25 mouse cellular contexts compared by ENCODE assay signal in the genomic region with DNA sequence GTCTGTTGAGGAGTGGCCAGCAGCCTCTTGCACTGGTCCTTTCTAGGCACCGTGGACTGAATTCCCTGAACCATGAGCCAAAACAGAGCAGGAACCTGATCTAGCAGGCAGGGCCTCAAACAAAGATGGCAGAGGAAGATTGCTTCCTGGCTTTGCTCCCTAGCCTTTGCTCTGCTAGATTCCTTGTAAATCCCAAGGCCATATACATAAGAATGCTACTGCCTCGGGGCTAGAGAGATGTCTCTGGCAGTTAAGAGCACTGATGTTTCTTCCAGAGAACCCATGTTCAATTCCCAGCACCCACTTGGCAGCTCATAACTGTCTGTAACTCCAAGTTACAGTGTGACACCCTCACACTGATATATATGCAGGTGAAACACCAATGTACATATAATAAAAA.
DNase-seq lines count a peak whose midpoint lies in the region; ATAC-seq and TF ChIP-seq lines count a peak whose summit lies in the region.
"Had no signal": no experiment of that assay in that cellular context is flagged by ENCODE, and none has a peak within 500 bp of the region (broad histone marks: within the 10 kb centered on the region; RNA-seq: fewer than 3 reads in every experiment).

No protein-coding gene starts in this region.

- in situ Hi-C loops in ES-E14 (cut with MboI; ENCODE audit: low sequenced_read_pairs in 2 of 2, unreplicated experiment in 2 of 2): no loop called here

- DNase-seq in ES-CJ7 (ENCODE audit: low read depth, low spot score) (peak; percentile 74), ES-E14 (ENCODE audit: low read depth, low spot score) (peak; percentile 55), R1 (ENCODE audit: low read depth, low spot score) (peak; percentile 78), ZHBTc4 (ENCODE audit: low read depth, low spot score) (peak; percentile 84)
- DNase-seq in layer of hippocampus, adult 9-10 months (ENCODE audit: low spot score): no peak
- DNase-seq in thymus, postnatal 25 days: no peak
- DNase-seq: adrenal gland, adult 2 months; adrenal gland, adult 8-10 months; adrenal gland, postnatal 10 days; adrenal gland, postnatal 14 days; adrenal gland, postnatal 25 days; adrenal gland, postnatal 36 days; B cell, adult 2 months; cerebellum, adult 11 months; cerebellum, adult 11-12 months; cerebellum, adult 18-20 months; cerebellum, adult 2 months; cerebellum, adult 8-10 months; cerebellum, adult 9-10 months had no signal

- no peak overlapping the region for H3K27ac ChIP-seq in ES-E14 (ENCODE audit: insufficient read depth, low read depth, low read length, poor library complexity, severe bottlenecking)

- H3K9me3 ChIP-seq in ES-E14 (ENCODE audit: control insufficient read depth, insufficient read depth, low read depth, low read length): no peaks in the 10 kb centered on the region
- H3K9me3 ChIP-seq: G1E had no signal

- no peaks in the 10 kb centered on the region for H3K36me3 ChIP-seq in ES-E14 (ENCODE audit: control insufficient read depth, insufficient read depth, low read length, poor library complexity, severe bottlenecking)

- H3K4me1 ChIP-seq in ES-E14 (ENCODE audit: control insufficient read depth in 2 of 2, insufficient read depth in 2 of 2, low read length in 2 of 2, poor library complexity in 1 of 2): peaks cover 0 to 6% of the 10 kb centered on the region in 2 experiments; a peak in 2 of 4 replicates

- H3K9ac ChIP-seq in ES-E14 (ENCODE audit: insufficient read depth, low read depth, low read length, poor library complexity, severe bottlenecking): no peak overlapping the region

- ATAC-seq in inflammation-experienced regulatory T-cells, adult 6 months: no peak
- ATAC-seq in frontal cortex, adult (ENCODE audit: low TSS enrichment): no peak
- ATAC-seq: activated CD4-positive, CD25-positive, alpha-beta regulatory T cell, adult 4 months; CD4-positive, CD25-positive, alpha-beta regulatory T cell, adult 4 months; Patski had no signal

- no peak overlapping the region for H3K4me3 ChIP-seq in ES-E14 (ENCODE audit: insufficient read depth in 1 of 2, low read depth in 1 of 2, low read length in 2 of 2, poor library complexity in 1 of 2, severe bottlenecking in 1 of 2)

TF ChIP-seq in ES-E14, 5 proteins besides CTCF, POLR2A, EP300 and RAD21:
- TF ChIP-seq ZNF384 (IDR thresholded peaks at IDR 0.05; ENCODE audit: low read depth, low read length): no peak
- TF ChIP-seq HCFC1 (IDR thresholded peaks at IDR 0.05; ENCODE audit: borderline replicate concordance, insufficient read depth, low read length): no peak
- TF ChIP-seq MAFK (IDR thresholded peaks at IDR 0.05; ENCODE audit: insufficient read depth, low read depth, low read length): no peak
- TF ChIP-seq CHD2 (IDR thresholded peaks at IDR 0.05; ENCODE audit: low read depth, low read length): no peak
- no peak for TF ChIP-seq ZC3H11A (IDR thresholded peaks at IDR 0.05; ENCODE audit: borderline replicate concordance, low read depth, low read length)

Comparison
In these comparisons a context has a peak if more than half of its experiments do, and no peak if none do; other contexts are left out.
1. DNase-seq: peak in ES-CJ7 (single experiment), ES-E14 (single experiment), R1 (single experiment) and ZHBTc4 (single experiment); none in layer of hippocampus, adult 9-10 months (single experiment) and thymus, postnatal 25 days (single experiment).